Mouse (Mus musculus): ENCODE data around the gene Acvr2a. TPM values are rescaled to one million over a fixed set of nuclear protein-coding genes. Genes with fewer than 3 reads are reported as not detected.

The Acvr2a gene
- polyA plus RNA-seq, 1 experiment = 7.6 TPM

DNA sequence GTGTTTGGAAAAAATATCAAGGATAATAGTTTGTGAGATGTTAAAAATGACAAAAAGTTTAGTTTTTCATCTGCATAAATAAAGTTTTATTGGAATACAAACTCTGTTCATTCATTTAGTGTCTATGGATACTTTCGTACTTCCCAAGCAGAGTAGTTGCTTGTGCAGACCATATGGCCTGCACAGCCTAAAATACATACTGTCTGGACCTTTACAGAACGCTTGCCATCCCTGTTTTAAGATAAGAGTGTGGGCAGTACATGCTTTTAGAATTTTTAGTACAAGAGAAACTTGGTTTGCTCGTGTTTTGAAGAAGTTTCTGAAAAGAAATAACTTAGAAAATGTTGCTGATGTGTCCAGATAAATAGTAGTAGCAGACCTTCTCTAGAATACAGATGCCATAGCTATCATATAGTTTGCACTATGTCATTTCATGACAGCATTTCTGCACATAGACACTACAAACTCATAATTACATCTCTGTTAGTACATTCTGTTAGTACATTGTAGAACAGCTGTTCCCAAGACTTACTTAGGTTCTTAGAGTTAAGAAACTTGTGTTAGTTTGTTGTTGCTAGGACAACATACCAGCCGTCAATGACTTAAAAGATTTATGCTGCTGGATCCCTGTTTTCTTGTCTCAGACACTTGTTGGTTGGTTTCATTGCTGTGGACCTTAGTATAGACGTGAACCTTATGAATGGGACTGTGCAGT is 54.4 kb downstream of the Acvr2a start:
- Histone ChIP-seq H3K27ac (ENCODE audit: insufficient read depth, low read depth, low read length) (no peak overlapping the region), H3K4me3 (ENCODE audit: insufficient read depth, low read length) (no peak overlapping the region), H3K4me1 (ENCODE audit: control insufficient read depth, insufficient read depth, low read length) (no peaks in the 10 kb centered on the region)
- no peak for TF ChIP-seq CTCF (IDR thresholded peaks at IDR 0.05; ENCODE audit: low read depth, low read length)
- no peak for TF ChIP-seq POLR2A (IDR thresholded peaks at IDR 0.05; ENCODE audit: borderline replicate concordance, low read depth, low read length)

GRCm38 (mm10) chr2:48885945-48886344 is 72.0 kb downstream of the Acvr2a start:
- Histone ChIP-seq H3K27ac (ENCODE audit: insufficient read depth, low read depth, low read length) (no peak overlapping the region), H3K4me1 (ENCODE audit: control insufficient read depth, insufficient read depth, low read length) (no peaks in the 10 kb centered on the region), H3K4me3 (ENCODE audit: insufficient read depth, low read length) (no peak overlapping the region)
- TF ChIP-seq POLR2A (IDR thresholded peaks at IDR 0.05; ENCODE audit: borderline replicate concordance, low read depth, low read length) = no peak
- TF ChIP-seq CTCF (IDR thresholded peaks at IDR 0.05; ENCODE audit: low read depth, low read length) = no peak

DNA sequence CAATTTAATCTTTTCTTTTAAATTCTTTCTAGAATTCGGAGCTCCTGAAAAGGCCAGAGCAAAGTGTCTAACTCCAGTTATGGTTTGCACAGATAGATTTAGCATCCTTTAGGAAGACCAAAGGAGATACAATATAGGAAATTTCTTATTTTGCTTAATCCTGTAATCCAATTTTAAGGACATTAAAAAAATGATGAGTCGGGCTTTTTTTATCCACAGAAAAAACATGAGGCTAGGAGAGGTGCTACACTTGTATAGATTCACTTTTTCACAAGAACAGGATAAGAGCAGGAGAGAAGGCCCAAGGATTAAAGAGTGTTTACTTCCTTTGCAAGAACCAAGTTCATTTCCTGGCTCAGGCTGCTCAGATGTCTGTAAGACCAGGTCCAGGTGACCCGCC is 81.3 kb downstream of the Acvr2a start:
- H3K4me1 ChIP-seq (ENCODE audit: control insufficient read depth, insufficient read depth, low read length) = no peaks in the 10 kb centered on the region; the same call in 1 of the 2 replicates
- no peak overlapping the region for H3K4me3 ChIP-seq (ENCODE audit: insufficient read depth, low read length)
- TF ChIP-seq CTCF (IDR thresholded peaks at IDR 0.05; ENCODE audit: low read depth, low read length) (no peak), POLR2A (IDR thresholded peaks at IDR 0.05; ENCODE audit: borderline replicate concordance, low read depth, low read length) (no peak)
- H3K27ac ChIP-seq (ENCODE audit: insufficient read depth, low read depth, low read length) = no peak overlapping the region

DNA sequence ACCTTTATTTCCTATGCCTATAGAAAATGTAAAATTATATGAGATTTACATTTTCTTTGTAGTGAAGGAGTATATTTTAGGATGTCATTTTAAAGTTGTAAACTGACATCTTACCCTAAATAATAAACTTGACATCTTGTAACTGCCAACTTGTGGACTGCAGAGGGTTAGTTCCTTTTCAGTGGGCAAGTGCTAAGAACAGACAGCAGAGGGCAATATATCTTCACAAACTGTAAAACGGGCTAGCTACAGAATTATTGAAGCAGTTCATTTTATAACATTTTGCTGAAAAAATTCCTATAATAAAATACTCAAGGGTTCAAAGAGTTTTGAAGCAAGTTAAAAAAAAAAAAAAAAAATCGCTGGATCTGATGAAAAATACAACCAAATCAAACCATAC is 95.0 kb downstream of the Acvr2a start:
- Histone ChIP-seq H3K27ac (ENCODE audit: insufficient read depth, low read depth, low read length) (no peak overlapping the region), H3K4me1 (ENCODE audit: control insufficient read depth, insufficient read depth, low read length) (no peaks in the 10 kb centered on the region), H3K4me3 (ENCODE audit: insufficient read depth, low read length) (no peak overlapping the region)
- TF ChIP-seq POLR2A (IDR thresholded peaks at IDR 0.05; ENCODE audit: borderline replicate concordance, low read depth, low read length) (no peak), CTCF (IDR thresholded peaks at IDR 0.05; ENCODE audit: low read depth, low read length) (no peak)

- no peaks in the 10 kb centered on the region for H3K4me1 ChIP-seq (ENCODE audit: control insufficient read depth, insufficient read depth, low read length)
- TF ChIP-seq CTCF (IDR thresholded peaks at IDR 0.05; ENCODE audit: low read depth, low read length) = no peak
- H3K27ac ChIP-seq (ENCODE audit: insufficient read depth, low read depth, low read length) = no peak overlapping the region
- H3K4me3 ChIP-seq (ENCODE audit: insufficient read depth, low read length) = no peak overlapping the region
These were observed 100.3 kb downstream of the Acvr2a start for GRCm38 (mm10) chr2:48914185-48914584.

- Histone ChIP-seq H3K4me3 (ENCODE audit: insufficient read depth, low read length) (no peak overlapping the region), H3K4me1 (ENCODE audit: control insufficient read depth, insufficient read depth, low read length) (no peaks in the 10 kb centered on the region), H3K27ac (ENCODE audit: insufficient read depth, low read depth, low read length) (no peak overlapping the region)
- no peak for TF ChIP-seq CTCF (IDR thresholded peaks at IDR 0.05; ENCODE audit: low read depth, low read length)
- no peak for TF ChIP-seq POLR2A (IDR thresholded peaks at IDR 0.05; ENCODE audit: borderline replicate concordance, low read depth, low read length)
These were observed 101.9 kb downstream of the Acvr2a start for GRCm38 (mm10) chr2:48915832-48916231.

DNA sequence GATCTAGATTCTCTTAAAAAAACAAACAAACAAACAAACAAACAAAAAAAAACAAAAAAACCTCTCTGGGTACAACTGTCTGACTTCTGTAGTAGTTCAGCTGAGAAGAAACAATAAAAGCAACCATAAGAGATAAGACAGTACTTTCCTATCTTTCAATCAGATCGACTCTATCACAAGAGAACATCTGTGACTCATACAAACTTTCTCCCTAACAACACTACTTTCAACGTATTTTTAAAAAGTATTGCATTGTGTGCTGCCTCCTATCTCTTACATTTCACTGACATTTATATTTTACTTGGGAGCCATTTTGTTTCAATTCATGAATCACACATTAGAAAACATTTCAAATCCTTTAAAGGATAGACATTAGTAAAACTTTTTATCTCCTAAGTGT is 121.1 kb downstream of the Acvr2a start:
- Histone ChIP-seq H3K27ac (ENCODE audit: insufficient read depth, low read depth, low read length) (no peak overlapping the region), H3K4me1 (ENCODE audit: control insufficient read depth, insufficient read depth, low read length) (no peaks in the 10 kb centered on the region), H3K4me3 (ENCODE audit: insufficient read depth, low read length) (no peak overlapping the region)
- TF ChIP-seq POLR2A (IDR thresholded peaks at IDR 0.05; ENCODE audit: borderline replicate concordance, low read depth, low read length) (no peak), CTCF (IDR thresholded peaks at IDR 0.05; ENCODE audit: low read depth, low read length) (no peak)

DNA sequence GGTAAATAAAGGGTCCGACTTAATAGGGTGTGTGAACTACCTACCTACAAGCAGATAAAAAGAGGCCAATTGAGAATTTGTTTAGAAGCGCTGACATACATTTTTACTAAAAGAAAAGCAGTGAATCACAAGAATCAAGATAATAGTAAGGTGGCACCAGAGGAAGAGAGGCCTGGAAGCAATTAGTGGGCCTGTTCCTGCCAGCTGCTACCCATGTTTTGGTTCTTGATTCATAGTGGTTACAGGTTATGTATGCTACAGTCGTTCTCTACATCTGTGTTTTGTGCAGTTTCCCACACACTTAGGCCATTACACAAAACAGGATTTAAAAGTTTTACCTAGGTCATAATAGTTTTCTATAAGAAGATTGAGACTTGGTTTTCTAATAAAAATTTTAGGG is 133.9 kb downstream of the Acvr2a start:
- Histone ChIP-seq H3K4me3 (ENCODE audit: insufficient read depth, low read length) (peak overlapping the region; percentile 40), H3K27ac (ENCODE audit: insufficient read depth, low read depth, low read length) (no peak overlapping the region), H3K4me1 (ENCODE audit: control insufficient read depth, insufficient read depth, low read length) (peaks cover 6% of the 10 kb centered on the region; the same call in 1 of the 2 replicates)
- no peak for TF ChIP-seq POLR2A (IDR thresholded peaks at IDR 0.05; ENCODE audit: borderline replicate concordance, low read depth, low read length)
- no peak for TF ChIP-seq CTCF (IDR thresholded peaks at IDR 0.05; ENCODE audit: low read depth, low read length)

DNA sequence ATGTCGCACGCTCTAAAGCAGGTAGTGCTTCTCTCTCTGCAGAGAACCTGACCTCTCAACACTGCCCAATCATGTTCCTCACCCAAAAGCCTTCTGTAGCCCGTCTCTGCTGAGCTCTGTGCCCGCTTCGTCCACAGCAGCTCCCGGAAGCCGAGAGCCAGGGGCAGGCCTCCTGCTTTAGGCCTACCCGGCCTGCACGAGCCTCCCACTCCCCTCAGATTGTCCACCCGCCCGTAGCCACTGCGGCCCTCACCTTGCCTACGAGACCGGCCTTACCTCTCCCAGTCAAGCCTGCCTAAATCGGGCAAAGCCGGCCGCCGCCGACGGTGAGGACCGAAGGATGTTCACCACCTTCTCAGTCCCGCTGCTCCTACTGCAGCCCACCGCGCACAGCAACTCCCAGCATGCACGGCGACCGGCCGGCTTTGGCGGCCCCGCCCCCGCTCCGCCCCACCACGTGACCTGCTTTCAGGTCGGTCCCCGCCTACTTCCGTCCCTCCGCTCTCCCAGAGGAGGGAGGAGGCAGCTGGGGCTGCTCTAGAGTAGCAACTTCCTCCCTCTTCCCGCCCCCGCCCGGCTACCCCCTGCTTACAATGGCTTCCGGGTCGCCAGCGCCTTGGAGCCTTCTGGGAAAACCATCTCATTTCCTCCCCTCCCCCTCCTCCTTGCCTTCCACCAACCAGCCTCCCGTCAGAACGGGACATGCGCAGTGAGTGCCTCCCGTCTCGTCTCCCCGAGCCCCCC is 135.1 kb downstream of the Acvr2a start, which contains the start of gene Mbd5:
Gene Mbd5, plus strand, starts transcription at position 668 of the 744 bp plus-strand sequence.
- Histone ChIP-seq H3K4me3 (ENCODE audit: insufficient read depth, low read length) (peak within 1 kb of the TSS; percentile 88), H3K27ac (ENCODE audit: insufficient read depth, low read depth, low read length) (peak within 1 kb of the TSS; percentile 89), H3K4me1 (ENCODE audit: control insufficient read depth, insufficient read depth, low read length) (peaks cover 6% of the 10 kb centered on the region; the same call in 1 of the 2 replicates)
- no peak for TF ChIP-seq CTCF (IDR thresholded peaks at IDR 0.05; ENCODE audit: low read depth, low read length)

DNA sequence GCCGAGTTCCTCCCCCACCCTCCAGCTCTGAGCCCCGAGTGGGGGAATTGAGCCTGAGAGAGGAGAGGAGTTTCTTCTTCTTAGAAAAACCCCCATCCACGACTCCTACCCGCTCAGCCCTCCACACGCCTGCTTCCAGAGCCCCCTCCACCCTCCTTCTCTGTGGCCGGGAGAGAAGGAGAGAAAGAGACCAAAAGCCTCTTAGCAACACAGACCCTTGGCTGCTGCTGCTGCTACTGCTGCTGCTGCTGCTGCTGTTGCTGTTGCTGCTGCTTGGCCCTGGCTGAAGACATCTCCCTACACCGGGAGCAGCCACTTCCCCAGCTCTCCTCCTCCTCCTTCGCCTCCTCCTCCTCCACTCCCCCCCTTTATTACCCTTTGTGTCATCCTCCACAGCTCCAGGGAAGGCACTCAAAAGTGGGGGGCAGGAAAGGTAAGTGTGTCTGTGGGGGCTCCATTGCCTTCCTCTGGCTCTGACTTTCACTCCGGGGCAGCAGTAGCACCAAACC is 135.9 kb downstream of the Acvr2a start:
- no peak for TF ChIP-seq CTCF (IDR thresholded peaks at IDR 0.05; ENCODE audit: low read depth, low read length)
- no peak for TF ChIP-seq POLR2A (IDR thresholded peaks at IDR 0.05; ENCODE audit: borderline replicate concordance, low read depth, low read length)
- peak overlapping the region; percentile 88 for H3K4me3 ChIP-seq (ENCODE audit: insufficient read depth, low read length)
- peaks cover 6% of the 10 kb centered on the region; the same call in 1 of the 2 replicates for H3K4me1 ChIP-seq (ENCODE audit: control insufficient read depth, insufficient read depth, low read length)
- H3K27ac ChIP-seq (ENCODE audit: insufficient read depth, low read depth, low read length) = peak overlapping the region; percentile 89
